Mouse (Mus musculus) heart, embryonic 10.5 days (tissue): Measurements from ENCODE around the gene Speer1. TPM values are rescaled to one million over a fixed set of nuclear protein-coding genes. Genes with fewer than 3 reads are reported as not detected.
"Not testable (repeated sequence)": the region's sequence is repeated elsewhere in the genome, so short reads cannot be mapped to it uniquely, and the experiment has no call there.

ENCODE experiments used
- DNase-seq: peaks from one replicate; pipeline ENCODE4 v3.0.0-alpha.2; 2017; ENCODE audit warnings: low spot score
- H3K27ac ChIP-seq: fragments of 300-500 bp; sonication (generic); 2 replicates; pipeline ENCODE4 v1.5.1; 2016; ENCODE audit warnings: mild to moderate bottlenecking
- H3K27me3 ChIP-seq: fragments of 300-500 bp; sonication (generic); 2 replicates; pipeline ENCODE4 v1.6.1; 2016; ENCODE audit warnings: mild to moderate bottlenecking; ENCODE audit not compliant: poor library complexity, insufficient read depth, severe bottlenecking
- H3K36me3 ChIP-seq: fragments of 300-500 bp; sonication (generic); 2 replicates; pipeline ENCODE4 v1.6.1; 2016; ENCODE audit warnings: mild to moderate bottlenecking, moderate library complexity
- H3K4me1 ChIP-seq: fragments of 300-500 bp; sonication (generic); 2 replicates; pipeline ENCODE4 v1.6.1; 2016; ENCODE audit warnings: mild to moderate bottlenecking
- H3K4me3 ChIP-seq: fragments of 300-500 bp; sonication (generic); 2 replicates; pipeline ENCODE4 v1.5.1; 2016; ENCODE audit warnings: mild to moderate bottlenecking, moderate library complexity
- H3K9me3 ChIP-seq: fragments of 300-500 bp; sonication (generic); 2 replicates; pipeline ENCODE4 v1.6.1; 2016; ENCODE audit warnings: mild to moderate bottlenecking, moderate library complexity
- WGBS: fragments of 180-500 bp; shearing (Covaris S2); methylation state at CpG from one replicate; pipeline ENCODE4 v1.1.7; 2016; 5-methylcytosine and 5-hydroxymethylcytosine counted together
- polyA plus RNA-seq: library from polyadenylated mRNA; unstranded; fragments of >200 nt; fragmentation: Nextera tagmentation; extraction: Ambion mirVana; gene quantifications from 2 replicates; pipeline ENCODE4 v1.2.1, GENCODE M21; 2016

Speer1 gene
- not detected in 2 replicates for polyA plus RNA-seq

- H3K9me3 ChIP-seq, H3K36me3 ChIP-seq, H3K27ac ChIP-seq, H3K27me3 ChIP-seq, DNase-seq, H3K4me3 ChIP-seq, H3K4me1 ChIP-seq: not testable (repeated sequence)
- 83% methylated on average over 1 of the region's 4 CpGs for WGBS
Observed at GRCm38 (mm10) chr5:11341216-11341615, at the start of gene Speer1. Speer1 (plus strand) TSS chr5:11341516.

Other genes starting within 250 kb of the Speer1 start
- not detected in 2 replicates for gene Gm8879, start 213.9 kb upstream of the Speer1 start, polyA plus RNA-seq
- not detected in 2 replicates for gene Gm5861, start 158.4 kb upstream of the Speer1 start, polyA plus RNA-seq
- not detected in 2 replicates for gene Gm8890, start 85.5 kb upstream of the Speer1 start, polyA plus RNA-seq
- not detected in 2 replicates for gene Gm8897, start 74.9 kb downstream of the Speer1 start, polyA plus RNA-seq
- not detected in 2 replicates for gene Gm8906, start 161.2 kb downstream of the Speer1 start, polyA plus RNA-seq